Mouse (Mus musculus) thymus, adult 18-20 months (tissue): ENCODE measurements around the gene Nup160.
A peak's percentile ranks its signal among the peaks of the same experiment; 100 is the strongest.

Experiments used
- DNase-seq, 2 experiments: peaks; one replicate each; pipeline ENCODE4 v3.0.0; 2022; ENCODE audit warnings: mixed read lengths in 2 of 2

Nup160 gene

DNA sequence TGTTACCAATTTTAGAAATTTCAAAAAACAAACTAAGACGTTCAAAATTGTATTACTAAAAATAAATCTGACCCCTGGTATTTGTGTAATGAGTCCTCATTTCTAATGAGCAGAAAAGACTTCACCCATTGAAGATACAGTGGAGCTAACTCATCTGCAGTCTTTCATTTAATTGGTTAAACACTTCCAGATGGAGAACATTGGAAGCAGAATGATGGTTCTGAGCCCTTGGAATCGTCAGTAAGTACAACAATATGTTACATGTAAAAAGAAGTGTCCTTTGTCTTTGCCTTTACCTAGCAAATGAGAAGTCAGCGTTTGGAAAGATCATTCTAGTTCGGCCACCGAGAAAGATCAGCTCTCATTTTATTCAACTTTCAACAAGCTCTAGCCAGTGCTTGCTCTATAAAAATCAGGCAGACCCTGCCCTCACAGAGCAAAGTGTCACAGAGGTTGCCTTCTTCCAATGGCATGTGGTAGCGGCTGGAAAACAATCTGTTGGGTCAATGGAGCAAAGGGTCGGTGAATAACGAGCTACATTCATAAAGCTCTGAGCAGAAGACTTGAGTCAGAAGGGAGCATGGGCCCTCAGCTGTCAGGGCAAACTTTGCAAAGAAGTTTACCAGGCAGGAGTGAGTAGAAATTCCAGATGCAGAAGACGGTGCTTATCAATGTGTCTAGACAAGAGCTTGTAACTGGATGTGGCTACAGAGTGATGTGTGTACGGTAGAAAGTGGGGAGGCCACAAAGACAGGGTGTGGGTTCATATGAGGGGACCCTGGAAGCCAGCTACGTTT is 10.2 kb upstream of the Nup160 start:
- DNase-seq, result no peak

DNA sequence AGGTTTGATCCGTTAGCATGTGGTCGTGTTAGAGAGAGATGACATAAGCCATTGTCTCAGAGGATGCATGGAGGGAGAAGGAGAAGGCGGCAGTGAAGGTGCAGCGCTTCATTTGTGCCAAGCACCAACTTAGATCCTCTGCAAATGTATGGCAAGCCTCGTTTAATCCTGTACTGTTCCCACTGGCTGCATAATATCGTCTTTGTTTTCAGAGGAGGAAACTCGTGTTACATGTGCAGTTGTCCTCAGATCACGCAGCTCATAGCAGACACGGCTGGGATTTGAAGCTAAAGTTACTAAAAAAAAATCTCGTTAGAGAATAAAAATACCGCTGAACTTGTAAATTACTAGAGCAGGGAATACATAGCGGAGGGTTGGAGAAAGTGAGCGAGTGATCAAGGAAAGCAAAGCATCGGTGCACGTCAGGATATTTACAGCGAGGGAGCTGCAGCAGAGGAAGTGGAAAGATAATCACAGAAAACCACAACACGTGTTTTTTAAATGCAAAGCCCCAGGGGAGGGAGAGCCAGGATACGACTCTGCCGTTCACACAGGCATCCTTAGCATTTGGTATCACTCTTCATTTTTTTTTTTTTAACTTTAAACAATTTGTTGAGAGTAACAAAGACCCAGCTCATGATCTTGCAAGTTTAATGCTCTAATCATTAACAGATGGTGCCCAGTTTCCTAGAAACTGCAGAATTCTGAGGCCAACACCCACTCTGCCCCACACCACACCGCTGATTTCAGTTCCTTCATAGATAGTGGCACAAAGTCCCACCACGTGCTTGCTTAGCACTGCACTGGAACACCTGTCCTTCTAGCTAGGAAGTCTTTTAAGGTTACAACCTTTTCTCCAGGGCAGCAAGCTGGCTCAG is 9.4 kb upstream of the Nup160 start:
- DNase-seq, result peak in 1 of 2 experiments; percentile 45

DNA sequence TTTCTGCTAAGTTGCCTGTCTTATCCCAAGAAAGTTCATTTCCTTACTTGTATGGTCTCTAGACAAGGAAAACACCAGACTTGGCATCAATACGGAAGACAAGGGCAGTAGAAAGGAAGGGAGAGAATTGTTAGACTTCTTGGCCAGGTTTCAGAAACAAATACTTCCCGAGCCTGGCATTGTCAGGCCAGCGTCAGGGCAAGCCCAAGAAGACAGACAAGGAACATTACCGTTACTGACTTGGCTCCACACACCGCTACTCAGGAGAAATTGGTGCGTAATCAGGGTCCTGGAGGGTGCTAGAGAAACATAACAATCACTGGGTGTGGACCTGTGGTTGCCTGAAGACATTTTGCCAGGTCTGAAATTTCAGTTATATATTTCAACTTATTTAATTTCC is 6.7 kb upstream of the Nup160 start:
- DNase-seq, result no peak

DNA sequence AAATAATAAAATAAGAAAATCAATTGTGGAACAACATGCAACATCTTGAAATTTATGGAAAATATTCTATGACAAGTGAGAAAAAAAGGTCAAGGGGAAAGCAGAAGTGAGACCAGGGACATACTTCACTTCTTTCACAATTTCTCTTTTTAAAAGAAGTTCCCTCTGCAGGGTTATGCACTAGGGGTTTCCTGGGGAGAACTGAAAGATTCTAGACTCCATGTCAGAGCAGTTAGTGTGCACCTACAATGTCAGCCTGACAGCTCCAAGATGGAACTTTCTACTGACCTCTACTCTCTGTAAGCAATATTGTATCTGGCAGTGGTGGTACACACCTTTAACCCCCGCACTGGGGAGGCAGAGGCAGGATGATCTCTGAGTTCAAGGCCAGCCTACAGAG is 3.7 kb upstream of the Nup160 start:
- no peak for DNase-seq

DNA sequence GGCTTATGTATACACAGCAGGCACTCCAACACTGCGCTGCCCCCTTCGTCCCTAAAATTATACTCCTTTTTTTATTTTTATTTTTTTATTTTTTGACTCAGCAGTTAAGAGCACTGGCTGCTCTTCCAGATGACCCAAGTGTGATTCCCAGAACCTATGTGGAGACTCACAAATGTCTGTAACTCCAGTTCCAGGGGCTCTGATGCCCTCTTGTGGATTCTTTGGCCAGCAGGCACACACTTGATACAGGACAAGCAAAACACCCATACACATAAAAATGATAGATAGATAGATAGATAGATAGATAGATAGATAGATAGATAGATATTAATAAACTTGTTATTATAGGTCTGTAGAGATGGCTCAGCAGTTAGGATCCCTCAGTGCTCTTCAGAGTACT is 2.5 kb upstream of the Nup160 start:
- DNase-seq, result no peak

DNA sequence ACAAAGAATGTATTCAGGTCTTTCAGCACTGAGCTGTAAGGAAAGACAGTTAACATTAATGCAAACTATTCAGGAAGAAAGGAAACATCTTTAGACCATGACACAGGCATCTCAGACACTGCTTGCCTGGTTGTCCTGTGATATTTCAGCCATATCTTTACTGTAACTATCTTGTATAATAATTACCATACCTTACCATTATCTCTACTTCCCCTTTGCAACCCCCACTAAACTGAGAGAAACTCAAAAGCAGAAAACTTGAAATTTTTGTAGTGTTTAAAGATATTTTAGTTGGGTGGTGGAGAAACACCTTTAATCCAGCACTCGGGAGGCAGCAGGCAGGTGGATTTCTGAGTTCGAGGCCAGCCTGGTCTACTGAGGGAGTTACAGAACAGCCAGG is 1.5 kb upstream of the Nup160 start:
- DNase-seq, result no peak

DNA sequence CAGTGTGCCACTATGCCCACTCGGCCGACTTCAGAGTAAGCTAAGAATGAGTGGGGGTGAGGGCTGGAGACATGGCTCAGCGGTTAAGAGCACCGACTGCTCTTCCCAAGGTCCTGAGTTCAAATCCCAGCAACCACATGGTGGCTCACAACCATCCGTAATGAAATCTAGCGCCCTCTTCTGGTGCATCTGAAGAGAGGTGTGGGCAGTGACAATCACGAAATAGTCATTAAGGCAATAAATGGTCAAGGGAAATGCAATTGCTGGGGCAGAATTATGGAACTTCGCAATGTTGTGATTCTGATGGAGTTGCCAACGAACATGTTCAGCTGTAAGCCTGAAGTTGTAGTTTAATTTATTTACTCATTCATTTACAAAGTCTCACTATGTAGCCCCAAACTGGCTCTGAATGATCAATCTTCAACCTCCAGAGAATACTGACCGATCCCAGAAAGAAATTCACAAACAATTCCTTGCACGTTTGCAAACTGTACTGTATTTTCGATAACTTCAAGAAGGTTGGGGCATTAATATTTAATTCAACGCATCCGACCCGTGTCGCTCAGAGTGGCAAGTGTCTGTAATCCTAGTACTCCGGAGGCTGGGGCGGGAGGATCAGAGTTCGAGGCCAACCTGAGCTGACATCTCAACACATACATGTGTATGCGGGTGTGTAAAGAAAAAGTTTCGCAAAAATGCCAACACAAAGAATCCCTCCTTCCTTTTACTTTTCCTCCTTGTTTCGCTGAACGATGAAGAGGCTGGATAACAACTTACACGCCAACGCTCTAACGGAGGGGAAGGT is 1.4 kb downstream of the Nup160 start:
- DNase-seq, result no peak

DNA sequence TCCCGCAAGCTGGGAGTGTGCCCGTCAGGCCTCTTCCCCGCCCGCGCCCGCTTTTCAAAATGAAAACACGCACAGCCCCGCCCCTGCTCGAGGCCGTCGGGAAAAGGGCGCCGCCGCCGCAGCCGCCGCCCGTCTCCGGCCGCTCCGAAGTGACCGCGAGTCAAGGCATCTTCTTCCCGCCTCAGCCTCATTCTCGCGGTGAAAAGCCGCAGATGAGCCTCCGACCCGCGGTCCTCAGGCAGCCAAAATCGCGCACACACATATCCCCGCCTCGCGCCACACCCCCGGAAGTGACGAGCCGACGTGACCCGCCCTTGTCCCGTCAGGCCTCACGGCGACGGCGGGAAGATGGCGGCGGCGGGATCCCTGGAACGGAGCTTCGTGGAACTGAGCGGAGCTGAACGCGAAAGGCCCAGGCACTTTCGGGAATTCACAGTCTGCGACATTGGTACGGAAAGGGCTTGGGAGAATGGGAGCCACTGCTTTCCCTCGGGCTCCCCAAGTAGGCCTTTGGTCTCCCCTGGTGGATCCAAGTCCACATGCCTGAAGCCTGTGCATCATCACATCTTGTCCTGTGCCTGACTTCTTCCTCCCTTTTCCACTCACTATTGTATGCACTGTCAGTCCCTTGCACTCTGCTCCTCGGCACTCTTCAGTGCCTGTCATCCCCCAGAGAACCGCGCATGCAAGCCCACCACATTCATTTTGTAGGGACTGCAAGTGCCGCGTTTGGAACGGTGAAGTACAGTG is 2.2 kb downstream of the Nup160 start:
- peak; percentile 79 to 83 for DNase-seq

DNA sequence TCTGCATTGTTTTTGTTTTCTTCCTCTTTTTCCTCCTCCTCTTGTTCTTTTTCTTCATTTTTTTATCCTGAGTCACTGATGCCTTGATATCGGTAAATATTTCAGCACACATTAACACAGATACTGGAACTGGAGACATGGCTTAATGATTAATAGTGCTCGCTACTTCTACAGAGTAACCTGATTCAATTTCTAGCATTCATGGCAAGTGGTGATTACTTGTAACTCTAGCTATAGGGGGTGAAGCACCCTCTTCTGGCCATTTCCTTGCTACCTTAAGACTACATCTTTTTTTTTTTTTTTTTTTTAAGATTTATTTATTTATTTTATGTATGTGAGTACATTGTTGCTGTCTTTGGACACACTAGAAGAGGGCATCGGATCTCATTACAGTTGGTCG is 23.9 kb downstream of the Nup160 start:
- DNase-seq, result no peak

DNA sequence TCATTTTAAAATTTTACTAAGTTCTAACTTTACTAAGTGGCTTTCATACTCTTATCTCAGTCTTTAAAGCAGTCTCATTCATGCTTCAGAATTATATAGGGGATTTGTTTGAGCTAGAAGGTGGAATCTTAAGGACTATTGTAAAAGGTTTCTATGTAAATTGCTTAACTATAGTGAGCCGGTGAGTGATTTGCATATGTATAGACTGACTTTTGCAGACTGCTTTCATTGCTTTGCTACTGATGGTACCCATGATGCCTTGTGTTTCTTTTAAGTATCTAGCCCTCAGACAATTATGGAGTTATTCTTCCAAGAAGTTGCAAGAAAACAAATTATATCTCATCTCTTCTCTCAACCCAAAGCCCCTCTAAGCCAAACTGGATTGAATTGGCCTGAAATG is 31.5 kb downstream of the Nup160 start:
- no peak for DNase-seq

DNA sequence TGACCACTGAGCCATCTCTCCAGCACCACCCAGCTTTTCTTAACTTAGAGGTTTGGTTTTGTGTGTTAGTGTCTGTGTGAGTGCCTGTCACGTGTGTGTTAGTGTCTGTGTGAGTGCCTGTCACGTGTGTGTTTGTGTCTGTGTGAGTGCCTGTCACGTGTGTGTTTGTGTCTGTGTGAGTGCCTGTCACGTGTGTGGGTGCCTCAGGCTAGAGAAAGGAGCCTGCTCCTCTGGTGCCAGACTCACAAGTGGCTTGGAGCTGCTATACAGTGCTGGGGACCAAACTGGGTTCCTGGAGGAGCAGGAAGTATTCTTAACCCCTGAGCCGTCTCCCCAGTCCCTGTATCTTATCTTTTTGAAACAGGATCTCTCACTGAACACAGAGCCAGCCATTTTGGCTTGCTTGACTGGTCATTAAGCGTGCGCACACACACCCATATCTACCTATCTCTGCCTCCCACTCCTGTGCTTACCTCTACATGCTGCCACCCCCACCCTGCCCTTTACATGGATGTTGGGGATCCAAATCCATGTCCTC is 38.6 kb downstream of the Nup160 start:
- DNase-seq, result no peak

DNA sequence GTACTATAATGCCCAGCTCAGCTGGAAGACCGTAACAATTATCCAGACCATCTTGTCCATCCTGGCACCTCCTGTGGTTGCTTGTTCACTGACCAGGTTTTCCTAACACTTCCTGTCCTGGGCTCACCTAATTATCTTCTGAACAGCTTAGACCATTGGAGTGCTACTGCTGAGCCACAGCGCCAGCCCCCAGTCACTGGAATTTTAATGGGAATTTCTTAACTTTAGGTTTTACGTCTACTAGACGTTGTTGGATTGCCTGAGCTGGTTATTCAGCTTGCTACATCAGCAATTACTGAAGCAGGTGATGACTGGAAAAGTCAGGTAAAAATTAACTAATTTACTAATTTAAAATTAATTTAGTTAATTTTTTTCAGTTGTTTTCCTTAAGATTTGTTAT is 40.4 kb downstream of the Nup160 start:
- no peak for DNase-seq

DNA sequence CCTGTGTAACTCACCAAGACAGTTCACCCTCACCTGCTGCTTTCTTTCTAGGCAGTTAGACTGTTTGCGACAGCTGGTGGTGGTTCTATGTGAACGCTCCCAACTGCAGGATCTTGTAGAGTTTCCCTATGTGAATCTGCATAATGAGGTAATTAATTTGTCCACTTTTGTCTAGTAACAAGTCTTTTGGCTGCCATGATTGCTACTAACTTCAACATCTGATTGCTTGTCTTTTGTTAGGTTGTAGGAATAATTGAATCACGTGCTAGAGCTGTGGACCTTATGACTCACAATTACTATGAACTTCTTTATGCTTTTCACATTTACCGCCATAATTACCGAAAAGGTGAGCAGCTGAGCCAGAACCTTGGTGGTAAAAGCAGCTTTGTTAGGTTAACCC is 40.9 kb downstream of the Nup160 start:
- no peak for DNase-seq

DNA sequence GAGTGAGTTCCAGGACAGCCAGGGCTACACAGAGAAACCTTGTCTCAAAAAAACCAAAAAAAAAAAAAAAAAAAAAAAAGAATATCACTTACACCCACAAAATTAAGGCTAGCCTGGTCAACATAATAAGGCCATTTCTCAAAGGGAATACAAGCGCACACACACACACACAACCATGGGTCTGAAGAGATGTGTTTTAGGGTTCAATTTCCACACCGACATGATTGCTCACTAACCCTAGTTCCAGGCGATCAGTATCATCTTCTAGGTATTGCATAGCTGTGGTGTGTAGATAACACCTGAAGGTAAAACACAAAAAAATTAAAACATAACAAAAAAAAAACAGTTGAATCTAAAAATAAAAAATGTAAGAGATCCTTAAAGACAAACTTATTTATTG is 49.8 kb downstream of the Nup160 start:
- DNase-seq, result no peak

DNA sequence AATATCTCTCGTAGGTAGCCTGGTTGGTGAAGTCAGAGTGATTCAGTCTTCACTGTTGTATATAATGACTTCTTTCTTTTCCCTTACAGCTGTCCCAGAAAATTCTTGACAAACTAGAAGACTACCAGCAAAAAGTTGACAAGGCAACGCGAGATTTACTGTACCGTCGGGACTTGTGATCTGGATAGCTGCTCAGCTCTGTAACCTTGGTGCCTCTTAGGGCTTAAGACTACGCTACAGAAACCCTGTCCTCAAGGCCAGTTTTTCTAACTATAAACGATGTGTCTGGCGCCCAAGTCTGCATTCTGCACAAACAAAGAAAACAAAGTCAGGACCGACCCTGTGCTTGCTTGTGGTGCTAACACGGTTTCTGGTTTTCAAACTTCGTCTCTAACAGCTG is 58.3 kb downstream of the Nup160 start:
- no peak for DNase-seq

DNA sequence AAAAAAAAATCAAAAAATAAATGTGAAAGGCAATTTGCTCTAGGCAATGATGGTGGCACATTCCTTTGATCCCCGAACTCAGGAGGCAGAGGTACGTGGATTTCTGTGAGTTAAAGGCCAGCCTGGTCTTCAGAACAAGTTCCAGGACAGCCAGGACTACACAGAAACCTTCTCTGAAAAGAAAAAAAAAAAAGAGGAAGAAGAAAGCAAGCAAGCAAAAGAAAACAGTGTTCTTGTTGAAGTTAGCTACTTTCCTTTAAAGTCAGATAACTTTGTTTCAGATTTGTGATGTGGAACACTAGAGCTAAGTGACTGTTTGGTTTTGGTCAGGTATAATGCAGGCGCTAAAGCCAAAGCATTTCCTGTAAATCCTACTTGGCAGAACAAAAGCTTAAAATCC is 61.8 kb downstream of the Nup160 start:
- DNase-seq, result no peak

DNA sequence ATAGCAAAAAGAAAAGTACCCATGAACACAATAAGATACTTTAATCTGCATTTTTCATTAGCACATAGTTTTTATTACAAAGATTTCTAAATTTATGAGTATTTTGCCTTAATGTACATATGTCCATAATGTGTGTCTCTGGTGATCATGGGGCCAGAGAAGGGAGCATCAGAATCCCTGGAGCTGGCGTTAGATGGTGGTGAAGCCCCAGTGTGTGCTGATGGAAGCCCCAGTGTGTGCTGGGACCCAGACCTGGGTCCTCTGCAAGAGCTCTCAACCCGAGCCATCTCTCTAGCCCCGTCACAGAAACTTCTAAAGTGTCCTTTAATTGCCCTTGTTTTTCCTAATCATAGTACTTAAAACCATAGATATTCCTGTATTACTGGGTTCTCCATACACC is 62.3 kb downstream of the Nup160 start:
- no peak for DNase-seq

DNA sequence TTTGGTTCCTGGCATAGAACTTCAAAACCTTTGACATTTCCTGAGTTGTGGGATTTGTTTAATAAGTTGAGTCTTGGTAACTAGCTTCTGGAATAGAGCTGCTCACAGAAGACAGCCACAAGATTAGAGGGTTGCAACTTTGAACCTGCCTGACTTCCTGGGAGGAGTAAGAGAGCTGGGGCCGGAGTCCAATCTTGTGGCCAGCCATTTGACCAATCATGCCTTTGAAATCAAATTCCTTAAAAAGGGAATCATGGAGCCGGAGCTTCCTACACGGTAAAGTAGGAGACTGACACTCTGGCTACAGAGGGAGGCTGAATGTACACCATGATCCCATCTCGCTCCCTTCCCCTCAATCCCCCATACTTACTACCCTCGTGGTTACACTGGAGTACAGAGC is 62.9 kb downstream of the Nup160 start:
- DNase-seq, result no peak

DNA sequence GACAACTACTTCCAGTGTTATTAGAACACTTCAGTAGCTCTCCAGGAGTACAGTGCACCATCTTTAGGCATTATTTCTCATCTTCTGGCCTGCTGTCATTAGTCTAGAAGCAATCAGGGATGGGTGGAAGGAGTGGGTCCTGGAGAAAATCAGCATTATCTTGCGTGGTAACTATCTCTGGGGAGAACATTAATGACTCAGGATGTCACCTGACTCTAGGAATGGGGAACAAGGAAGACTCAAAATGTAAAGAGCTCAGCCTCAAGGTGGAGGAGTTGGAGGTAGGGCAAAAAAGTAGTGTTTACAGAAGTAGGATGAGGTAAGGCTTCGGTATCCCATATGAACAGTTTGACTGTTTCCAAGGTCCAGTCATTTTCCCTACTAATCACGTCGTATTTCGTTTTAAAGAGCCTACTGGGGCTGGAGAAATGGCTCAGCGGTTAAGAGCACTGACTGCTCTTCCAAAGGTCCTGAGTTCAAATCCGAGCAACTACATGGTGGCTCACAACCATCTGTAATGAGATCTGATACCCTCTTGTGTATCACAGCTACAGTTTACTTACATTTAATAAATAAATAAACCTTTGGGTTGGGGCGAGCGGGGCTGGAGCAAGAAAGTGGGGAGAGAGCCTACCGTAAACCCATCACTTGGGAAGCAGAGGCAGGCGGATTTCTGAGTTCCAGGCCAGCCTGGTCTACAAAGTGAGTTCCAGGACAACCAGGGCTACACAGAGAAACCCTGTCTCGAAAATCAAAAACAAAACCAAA is 67.5 kb downstream of the Nup160 start:
- DNase-seq, result peak in 1 of 2 experiments; percentile 6

DNA sequence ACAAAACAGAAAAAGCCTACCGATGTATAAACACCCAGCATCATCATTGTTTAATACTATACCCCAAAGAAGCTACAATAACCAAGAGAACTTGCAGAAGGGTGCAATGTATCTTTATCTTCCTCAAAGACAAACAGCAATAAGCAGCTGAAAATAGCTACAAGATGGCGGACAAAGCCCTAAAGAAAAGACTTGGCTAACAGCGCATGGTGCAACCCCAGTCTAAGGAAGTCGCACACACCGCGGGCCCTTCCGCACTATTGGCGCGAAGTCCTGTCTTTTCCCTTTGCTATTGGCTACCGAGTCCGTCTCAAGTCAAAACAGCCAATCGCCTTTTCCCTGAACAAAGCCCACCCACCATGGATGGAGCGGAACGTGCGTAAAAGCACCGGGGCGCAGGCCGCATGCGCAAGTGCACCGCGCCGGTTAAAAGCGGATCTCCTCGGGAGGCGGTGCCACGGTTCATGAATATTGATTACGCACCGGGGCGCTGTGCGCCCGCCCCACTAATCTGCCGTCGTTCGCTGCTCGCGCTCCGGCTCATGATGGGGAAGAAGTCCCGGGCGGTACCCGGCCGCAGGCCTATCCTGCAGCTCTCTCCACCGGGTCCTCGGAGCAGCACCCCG is 68.2 kb downstream of the Nup160 start, which contains the start of gene Fnbp4:
Gene Fnbp4 (plus strand): TSS at position 318 of the 626 bp plus-strand sequence.
- DNase-seq, result peak; percentile 97 to 98
